Mouse (Mus musculus): ENCODE data around the gene Ahdc1.
"Not testable (repeated sequence)": the region's sequence is repeated elsewhere in the genome, so short reads cannot be mapped to it uniquely, and the experiment has no call there.

DNA sequence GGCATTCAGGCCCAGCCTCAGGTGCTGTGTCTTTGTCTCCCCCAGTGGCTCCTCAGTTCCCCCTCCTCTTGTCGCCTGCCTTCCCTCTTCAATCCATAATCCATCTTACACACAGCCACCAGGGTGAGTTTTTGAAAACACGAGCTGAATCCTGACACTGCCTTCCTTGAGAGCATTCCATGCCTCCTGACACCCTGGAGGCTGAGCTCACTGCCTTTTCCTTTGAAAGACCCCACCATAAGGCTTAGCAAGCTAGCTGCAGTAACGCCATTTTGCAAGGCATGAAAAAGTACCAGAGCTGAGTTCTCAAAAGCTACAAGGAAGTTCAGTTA lies 84.6 kb downstream of the Ahdc1 start:
- TF ChIP-seq ZKSCAN1 (IDR thresholded peaks at IDR 0.05; ENCODE audit: low read depth, low read length); GATA1 (IDR thresholded peaks at IDR 0.05; ENCODE audit: low read depth, low read length); ZNF384 (IDR thresholded peaks at IDR 0.05; ENCODE audit: low read depth, low read length); CTCF (IDR thresholded peaks at IDR 0.05 in 2 of 3, conservative IDR thresholded peaks at IDR 0.05 in 1 of 3; ENCODE audit: control insufficient read depth in 1 of 3, insufficient read depth in 1 of 3, low read depth in 2 of 3, low read length in 3 of 3, poor library complexity in 1 of 3, severe bottlenecking in 1 of 3); NRF1 (IDR thresholded peaks at IDR 0.05; ENCODE audit: insufficient read depth, low read depth, low read length, poor library complexity, severe bottlenecking); POLR2A (IDR thresholded peaks at IDR 0.05; ENCODE audit: control insufficient read depth in 1 of 2, insufficient read depth in 1 of 2, low read depth in 1 of 2, low read length in 2 of 2, poor library complexity in 1 of 2); MXI1 (IDR thresholded peaks at IDR 0.05; ENCODE audit: low read depth, low read length); POLR2AphosphoS2 (IDR thresholded peaks at IDR 0.05; ENCODE audit: low read length); JUND (IDR thresholded peaks at IDR 0.05; ENCODE audit: low read depth, low read length); SMC3 (IDR thresholded peaks at IDR 0.05; ENCODE audit: low read depth, low read length); RCOR1 (IDR thresholded peaks at IDR 0.05; ENCODE audit: low read depth, low read length); SIN3A (IDR thresholded peaks at IDR 0.05; ENCODE audit: low read length); E2F4 (IDR thresholded peaks at IDR 0.05; ENCODE audit: borderline replicate concordance, low read depth, low read length); EP300 (IDR thresholded peaks at IDR 0.05; ENCODE audit: low read depth in 1 of 2, low read length in 2 of 2): not testable (repeated sequence)

Data from MEL (cell line).